ENCODE assay signal across 12 mouse cellular contexts in genomic region chr12:116908668-116909067, GRCm38 (mm10).
DNase-seq lines count a peak whose midpoint lies in the region; ATAC-seq and TF ChIP-seq lines count a peak whose summit lies in the region.
"Had no signal": no experiment of that assay in that cellular context is flagged by ENCODE, and none has a peak within 500 bp of the region (broad histone marks: within the 10 kb centered on the region; RNA-seq: fewer than 3 reads in every experiment).

No protein-coding gene starts in this region.

- 58% methylated on average over 2 of the region's 2 CpGs for WGBS in embryonic facial prominence, embryonic 11.5 days
- WGBS in embryonic facial prominence, embryonic 10.5 days: 60% methylated on average over 2 of the region's 2 CpGs
- WGBS in hindbrain, embryonic 10.5 days: 48% methylated on average over 2 of the region's 2 CpGs
- WGBS in midbrain, embryonic 11.5 days: 30% methylated on average over 2 of the region's 2 CpGs
- 61% methylated on average over 2 of the region's 2 CpGs for WGBS in lung, adult 2 months

- peak; percentile 6 for DNase-seq in embryonic facial prominence, embryonic 11.5 days (ENCODE audit: low spot score)
- no peak for DNase-seq in embryonic facial prominence, embryonic 10.5 days (ENCODE audit: low spot score)
- no peak for DNase-seq in hindbrain, embryonic 10.5 days (ENCODE audit: low spot score)
- no peak for DNase-seq in midbrain, embryonic 11.5 days (ENCODE audit: low spot score, missing footprints)
- peak; percentile 44 for DNase-seq in right cerebral cortex, postnatal 25 days
- no peak for DNase-seq in lung, adult 2 months
- DNase-seq in spleen, postnatal 14 days (ENCODE audit: low spot score in 2 of 2): no peak
- DNase-seq in spleen, postnatal 10 days (ENCODE audit: low spot score in 2 of 2): no peak
- DNase-seq: gastrocnemius, postnatal 25 days; heart, postnatal 36 days; liver, embryonic 13.5 days had no signal

- no peaks in the 10 kb centered on the region for H3K9me3 ChIP-seq in embryonic facial prominence, embryonic 11.5 days (replicated peaks; ENCODE audit: control insufficient read depth, low read length)
- H3K9me3 ChIP-seq in embryonic facial prominence, embryonic 10.5 days: no peaks in the 10 kb centered on the region
- H3K9me3 ChIP-seq in hindbrain, embryonic 10.5 days: no peaks in the 10 kb centered on the region
- no peaks in the 10 kb centered on the region for H3K9me3 ChIP-seq in midbrain, embryonic 11.5 days (ENCODE audit: control insufficient read depth, low read length)
- H3K9me3 ChIP-seq: embryonic facial prominence, embryonic 13.5 days; liver, embryonic 13.5 days had no signal

- no peaks in the 10 kb centered on the region for H3K36me3 ChIP-seq in embryonic facial prominence, embryonic 11.5 days (replicated peaks; ENCODE audit: control insufficient read depth, insufficient read depth, low read depth, low read length)
- no peaks in the 10 kb centered on the region for H3K36me3 ChIP-seq in embryonic facial prominence, embryonic 10.5 days (replicated peaks)
- H3K36me3 ChIP-seq in hindbrain, embryonic 10.5 days: no peaks in the 10 kb centered on the region
- H3K36me3 ChIP-seq in midbrain, embryonic 11.5 days (ENCODE audit: control insufficient read depth, insufficient read depth, low read length): no peaks in the 10 kb centered on the region
- H3K36me3 ChIP-seq: embryonic facial prominence, embryonic 13.5 days; liver, embryonic 13.5 days had no signal

- TF ChIP-seq POLR2A in lung, adult 2 months (IDR thresholded peaks at IDR 0.05; ENCODE audit: borderline replicate concordance, extremely low read depth, low read depth, low read length): no peak

- no peak overlapping the region for H3K27ac ChIP-seq in embryonic facial prominence, embryonic 11.5 days (replicated peaks; ENCODE audit: low read depth, low read length)
- H3K27ac ChIP-seq in embryonic facial prominence, embryonic 10.5 days (replicated peaks): no peak overlapping the region
- H3K27ac ChIP-seq in hindbrain, embryonic 10.5 days: peak overlapping the region; percentile 77
- H3K27ac ChIP-seq in midbrain, embryonic 11.5 days (ENCODE audit: low read depth, low read length): no peak overlapping the region
- H3K27ac ChIP-seq: embryonic facial prominence, embryonic 13.5 days; liver, embryonic 13.5 days had no signal

- no peaks in the 10 kb centered on the region for H3K27me3 ChIP-seq in embryonic facial prominence, embryonic 11.5 days (ENCODE audit: control insufficient read depth, insufficient read depth, low read length)
- H3K27me3 ChIP-seq in embryonic facial prominence, embryonic 10.5 days (replicated peaks; ENCODE audit: low read depth, poor library complexity, severe bottlenecking): no peaks in the 10 kb centered on the region
- H3K27me3 ChIP-seq in hindbrain, embryonic 10.5 days (ENCODE audit: insufficient read depth, poor library complexity, severe bottlenecking): no peaks in the 10 kb centered on the region
- H3K27me3 ChIP-seq in midbrain, embryonic 11.5 days (ENCODE audit: control insufficient read depth, insufficient read depth, low read length): no peaks in the 10 kb centered on the region
- H3K27me3 ChIP-seq: embryonic facial prominence, embryonic 13.5 days; liver, embryonic 13.5 days had no signal

- ATAC-seq in embryonic facial prominence, embryonic 11.5 days (replicated peaks; ENCODE audit: insufficient number of reproducible peaks, low FRiP score, low TSS enrichment, low read depth): no peak
- peak; percentile 74 for ATAC-seq in midbrain, embryonic 11.5 days (ENCODE audit: low FRiP score)

- H3K9ac ChIP-seq in embryonic facial prominence, embryonic 11.5 days (replicated peaks; ENCODE audit: low read length): no peak overlapping the region
- no peak overlapping the region for H3K9ac ChIP-seq in midbrain, embryonic 11.5 days (ENCODE audit: low read length)
- H3K9ac ChIP-seq: embryonic facial prominence, embryonic 13.5 days; liver, embryonic 13.5 days had no signal

- TF ChIP-seq CTCF in lung, adult 2 months (IDR thresholded peaks at IDR 0.05; ENCODE audit: insufficient read depth, low read length): no peak

- no peaks in the 10 kb centered on the region for H3K4me1 ChIP-seq in embryonic facial prominence, embryonic 11.5 days (ENCODE audit: control insufficient read depth, insufficient read depth, low read length)
- peaks cover 12% of the 10 kb centered on the region for H3K4me1 ChIP-seq in embryonic facial prominence, embryonic 10.5 days
- H3K4me1 ChIP-seq in hindbrain, embryonic 10.5 days (replicated peaks): peaks cover 28% of the 10 kb centered on the region
- peaks cover 21% of the 10 kb centered on the region for H3K4me1 ChIP-seq in midbrain, embryonic 11.5 days (ENCODE audit: control insufficient read depth, insufficient read depth, low read length)
- H3K4me1 ChIP-seq in lung, adult 2 months (ENCODE audit: control insufficient read depth, insufficient read depth, low read length): no peaks in the 10 kb centered on the region
- H3K4me1 ChIP-seq: embryonic facial prominence, embryonic 13.5 days; liver, embryonic 13.5 days had no signal

- H3K4me3 ChIP-seq in embryonic facial prominence, embryonic 11.5 days (ENCODE audit: low read depth, low read length): no peak overlapping the region
- H3K4me3 ChIP-seq in embryonic facial prominence, embryonic 10.5 days: no peak overlapping the region
- no peak overlapping the region for H3K4me3 ChIP-seq in hindbrain, embryonic 10.5 days
- no peak overlapping the region for H3K4me3 ChIP-seq in midbrain, embryonic 11.5 days (ENCODE audit: low read depth, low read length)
- H3K4me3 ChIP-seq in lung, adult 2 months (replicated peaks; ENCODE audit: extremely low read depth, low read depth, low read length): no peak overlapping the region
- H3K4me3 ChIP-seq: embryonic facial prominence, embryonic 13.5 days; liver, embryonic 13.5 days had no signal

- H3K4me2 ChIP-seq in embryonic facial prominence, embryonic 11.5 days (ENCODE audit: low read depth, low read length): no peak overlapping the region
- H3K4me2 ChIP-seq in midbrain, embryonic 11.5 days: no peak overlapping the region
- H3K4me2 ChIP-seq: embryonic facial prominence, embryonic 13.5 days; liver, embryonic 13.5 days had no signal

Comparison
In these comparisons a context has a peak if more than half of its experiments do, and no peak if none do; other contexts are left out.
1. DNase-seq: peak in embryonic facial prominence, embryonic 11.5 days (single experiment) and right cerebral cortex, postnatal 25 days (single experiment); none in embryonic facial prominence, embryonic 10.5 days (single experiment), hindbrain, embryonic 10.5 days (single experiment), midbrain, embryonic 11.5 days (single experiment), lung, adult 2 months (single experiment), spleen, postnatal 14 days (0 of 2) and spleen, postnatal 10 days (0 of 2).